Mouse (Mus musculus): ENCODE results near the gene Fam213b. TPM values are rescaled to one million over a fixed set of nuclear protein-coding genes. Genes with fewer than 3 reads are reported as not detected.

The Fam213b gene
- polyA plus RNA-seq, 1 experiment from 2014 or later: 41.3 TPM

DNA sequence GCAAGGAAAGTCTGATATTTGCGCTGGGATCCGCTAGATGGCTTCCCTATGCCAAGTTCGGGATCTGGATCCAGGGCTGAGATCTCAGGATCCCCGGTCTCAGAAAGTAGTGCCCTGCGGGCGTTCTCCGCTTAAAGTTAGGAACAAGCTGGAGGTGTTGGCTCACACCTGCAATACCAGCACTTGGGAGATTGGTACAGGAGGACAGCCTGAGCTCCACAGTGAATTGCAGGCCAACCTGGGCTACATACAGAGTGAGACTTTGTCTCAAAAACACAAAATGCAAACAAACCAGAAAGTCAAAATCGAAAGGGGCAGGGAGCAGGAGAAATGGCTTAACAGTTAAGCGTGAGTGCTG, 42.5 kb downstream of the Fam213b start:
- H3K36me3 ChIP-seq (ENCODE audit: inconsistent target): no peaks in the 10 kb centered on the region
- no peaks in the 10 kb centered on the region for H3K79me2 ChIP-seq (ENCODE audit: inconsistent target)
- no peak overlapping the region for H3K27ac ChIP-seq
- H3K4me3 ChIP-seq (ENCODE audit: inconsistent target): no peak overlapping the region
- 23% methylated on average over 9 of the region's 9 CpGs for WGBS (ENCODE audit: missing documents)

DNA sequence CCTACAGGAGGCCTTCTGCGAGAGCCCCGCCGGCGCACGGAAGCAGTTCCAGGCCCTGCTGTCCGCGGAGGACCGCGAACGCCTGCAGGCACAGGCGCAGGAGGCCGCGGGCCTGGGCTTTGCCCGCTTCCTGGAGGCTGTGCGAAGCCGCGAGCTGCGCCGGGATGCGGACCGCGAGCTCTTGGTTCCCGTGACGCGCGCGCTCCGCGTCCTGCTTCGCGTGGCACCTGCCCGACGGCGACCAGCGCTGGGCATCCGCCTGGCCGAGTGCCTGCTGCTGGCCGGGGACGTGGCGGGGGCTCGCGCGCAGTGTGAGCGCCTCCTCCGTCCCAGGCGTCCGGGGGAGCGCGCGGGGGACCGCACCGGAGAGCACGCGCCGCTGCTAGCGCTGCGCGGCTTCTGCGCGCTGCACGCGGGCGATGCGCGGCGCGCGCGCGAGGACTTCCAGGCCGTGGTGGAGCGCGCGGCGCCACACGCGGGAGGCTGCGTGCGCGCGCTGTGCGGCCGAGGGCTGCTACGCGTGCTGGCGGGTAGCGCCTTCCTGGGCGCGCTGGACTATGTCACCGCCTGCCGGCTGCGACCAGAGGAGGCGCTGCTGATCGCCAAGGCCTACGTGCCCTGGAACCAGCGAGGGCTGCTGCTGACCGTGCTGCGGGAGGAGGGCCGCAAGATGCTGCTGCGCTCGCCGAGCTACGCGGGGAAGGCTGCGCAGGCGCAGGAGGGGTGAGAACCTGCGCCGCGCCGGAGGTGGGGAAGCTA, 43.0 kb downstream of the Fam213b start:
- no peak overlapping the region for H3K27ac ChIP-seq
- no peaks in the 10 kb centered on the region for H3K79me2 ChIP-seq (ENCODE audit: inconsistent target)
- no peaks in the 10 kb centered on the region for H3K36me3 ChIP-seq (ENCODE audit: inconsistent target)
- 1% methylated on average over 104 of the region's 110 CpGs for WGBS (ENCODE audit: missing documents)
- H3K4me3 ChIP-seq (ENCODE audit: inconsistent target): no peak overlapping the region

DNA sequence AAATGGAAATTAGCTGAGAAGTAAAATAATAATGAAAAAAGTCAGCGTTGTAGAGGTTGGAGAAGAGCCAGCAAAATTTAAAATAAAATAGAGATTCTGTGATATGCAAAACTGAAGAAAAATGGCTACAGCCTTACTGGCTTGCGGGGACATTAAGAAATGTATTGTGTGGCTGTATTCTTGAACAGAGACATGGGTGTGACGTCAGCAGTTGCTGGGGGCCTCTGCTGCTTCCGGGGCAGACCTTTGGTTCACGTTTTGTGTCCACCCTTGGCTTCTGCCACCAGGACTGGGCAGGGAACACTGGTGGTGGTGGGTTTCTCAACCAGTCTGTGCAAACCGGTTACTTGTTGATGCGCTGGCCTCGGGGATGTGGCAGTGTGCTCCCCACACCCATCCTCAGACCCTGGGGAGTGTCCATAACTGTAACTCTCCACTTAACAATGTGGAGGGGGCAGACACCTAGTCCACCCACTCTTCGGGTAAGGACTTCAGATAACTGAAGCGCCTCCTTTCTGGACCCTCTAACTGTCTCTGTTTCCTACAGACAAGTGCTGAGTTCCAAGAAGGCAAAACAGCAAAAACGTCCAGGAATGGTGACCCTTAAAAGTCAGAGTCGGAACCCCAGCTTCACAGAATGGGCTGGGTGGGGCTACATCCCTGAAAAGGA, 44.1 kb downstream of the Fam213b start:
- H3K27ac ChIP-seq: no peak overlapping the region
- H3K4me3 ChIP-seq (ENCODE audit: inconsistent target): no peak overlapping the region
- H3K79me2 ChIP-seq (ENCODE audit: inconsistent target): no peaks in the 10 kb centered on the region
- 46% methylated on average over 12 of the region's 12 CpGs for WGBS (ENCODE audit: missing documents)
- no peaks in the 10 kb centered on the region for H3K36me3 ChIP-seq (ENCODE audit: inconsistent target)

DNA sequence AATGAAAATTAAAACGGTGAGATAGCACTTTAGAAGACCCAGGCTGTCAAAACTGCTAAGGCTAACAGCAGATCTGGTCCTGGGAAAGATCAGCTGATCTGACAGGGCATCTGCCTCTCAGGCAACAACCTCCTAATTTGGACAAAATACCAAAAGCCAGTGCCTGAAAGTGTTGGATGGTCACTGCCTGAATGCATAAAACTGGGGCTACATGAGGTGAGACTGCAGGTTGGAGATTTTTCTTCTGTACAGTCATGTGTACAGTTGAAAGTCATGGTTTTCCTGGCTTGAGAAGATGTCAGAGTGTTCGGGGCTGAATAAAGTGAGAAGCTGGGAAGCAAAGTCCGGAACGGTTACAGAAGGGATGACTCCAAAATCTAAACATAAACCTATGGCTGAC, 45.1 kb downstream of the Fam213b start:
- Histone ChIP-seq H3K79me2 (ENCODE audit: inconsistent target) (no peaks in the 10 kb centered on the region), H3K4me3 (ENCODE audit: inconsistent target) (no peak overlapping the region), H3K27ac (no peak overlapping the region), H3K36me3 (ENCODE audit: inconsistent target) (no peaks in the 10 kb centered on the region)
- WGBS (ENCODE audit: missing documents): 70% methylated on average over 4 of the region's 4 CpGs

DNA sequence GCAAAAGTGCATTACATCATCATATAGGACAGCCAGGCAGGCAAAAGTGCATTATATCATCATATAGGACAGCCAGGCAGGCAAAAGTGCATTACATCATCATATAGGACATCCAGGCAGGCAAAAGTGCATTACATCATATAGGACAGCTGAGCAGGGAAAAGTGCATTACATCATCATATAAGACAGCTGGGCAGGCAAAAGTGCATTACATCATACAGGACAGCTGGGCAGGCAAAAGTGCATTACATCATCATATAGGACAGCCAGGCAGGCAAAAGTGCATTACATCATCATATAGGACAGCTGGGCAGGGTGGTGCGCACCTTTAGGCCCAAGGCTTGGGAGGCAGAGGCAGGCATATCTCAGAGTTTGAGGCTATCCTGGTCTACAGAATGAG, 46.2 kb downstream of the Fam213b start:
- H3K4me3 ChIP-seq (ENCODE audit: inconsistent target): no peak overlapping the region
- no peaks in the 10 kb centered on the region for H3K36me3 ChIP-seq (ENCODE audit: inconsistent target)
- H3K27ac ChIP-seq: no peak overlapping the region
- no peaks in the 10 kb centered on the region for H3K79me2 ChIP-seq (ENCODE audit: inconsistent target)
- 73% methylated on average over 1 of the region's 1 CpGs for WGBS (ENCODE audit: missing documents)

Other genes starting within 250 kb of the Fam213b start
- not detected in 3 replicates for gene Actrt2, start 231.3 kb downstream of the Fam213b start, polyA plus RNA-seq (2018)
- not detected in 3 replicates for gene Ttc34, start 61.7 kb downstream of the Fam213b start, polyA plus RNA-seq (2018)
- gene Mmel1, start 29.6 kb downstream of the Fam213b start, polyA plus RNA-seq (2018): not detected in 3 replicates
- gene Tnfrsf14, start 29.4 kb upstream of the Fam213b start, polyA plus RNA-seq (2018): 28.2 to 116 TPM (median 64.4 TPM) in 3 replicates
- not detected in 3 replicates for gene Hes5, start 61.8 kb upstream of the Fam213b start, polyA plus RNA-seq (2018)
- 8.1 to 15.0 TPM (median 11.7 TPM) in 3 replicates for gene Pank4, start 65.0 kb upstream of the Fam213b start, polyA plus RNA-seq (2018)
- gene Plch2, start 157.6 kb upstream of the Fam213b start, polyA plus RNA-seq (2018): not detected in 3 replicates
- gene Pex10, start 167.9 kb upstream of the Fam213b start, polyA plus RNA-seq (2018): 5.8 to 6.4 TPM (median 6.0 TPM) in 3 replicates
- 88.9 to 154 TPM (median 110 TPM) in 3 replicates for gene Rer1, start 187.2 kb upstream of the Fam213b start, polyA plus RNA-seq (2018)
- 0.93 to 6.7 TPM (median 1.7 TPM) in 3 replicates for gene Morn1, start 187.4 kb upstream of the Fam213b start, polyA plus RNA-seq (2018)

Data from macrophage (primary cell).